Mouse (Mus musculus): Measurements from ENCODE around the gene Prss48. TPM values are rescaled to one million over a fixed set of nuclear protein-coding genes. Genes with fewer than 3 reads are reported as not detected.

Gene Prss48
- polyA plus RNA-seq, 1 experiment from 2014 or later, result not detected

- H3K9me3 ChIP-seq (replicated peaks; ENCODE audit: control insufficient read depth, low read length), result no peaks in the 10 kb centered on the region; the same call in 1 of the 2 replicates
- no peak overlapping the region for H3K27ac ChIP-seq (ENCODE audit: low read length)
- no peak overlapping the region for H3K4me2 ChIP-seq (ENCODE audit: low read depth, low read length)
- 54% methylated on average over 3 of the region's 3 CpGs for WGBS
- ATAC-seq (replicated peaks; ENCODE audit: extremely low read depth, insufficient read depth, low FRiP score), result no peak
- H3K4me3 ChIP-seq (ENCODE audit: low read length), result no peak overlapping the region
- H3K36me3 ChIP-seq (ENCODE audit: control insufficient read depth, insufficient read depth), result 0 out of 2 replicates have a peak, but pooled peaks cover 4% of the 10 kb centered on the region
- H3K27me3 ChIP-seq (ENCODE audit: control insufficient read depth, insufficient read depth, low read length), result peaks cover 6% of the 10 kb centered on the region; the same call in 1 of the 2 replicates
- 0 out of 2 replicates have a peak, but pooled peaks cover 2% of the 10 kb centered on the region for H3K4me1 ChIP-seq (ENCODE audit: control insufficient read depth, insufficient read depth, low read length)
- no peak overlapping the region for H3K9ac ChIP-seq (ENCODE audit: low read length)
Measured at GRCm38 (mm10) chr3:86011833-86012232, 9.5 kb upstream of the Prss48 start.

GRCm38 (mm10) chr3:86011373-86011772, 9.1 kb upstream of the Prss48 start:
- no peak overlapping the region for H3K4me2 ChIP-seq (ENCODE audit: low read depth, low read length)
- WGBS, result 43% methylated on average over 6 of the region's 6 CpGs
- H3K27me3 ChIP-seq (ENCODE audit: control insufficient read depth, insufficient read depth, low read length), result peaks cover 5% of the 10 kb centered on the region; the same call in 1 of the 2 replicates
- no peak overlapping the region for H3K4me3 ChIP-seq (ENCODE audit: low read length)
- H3K36me3 ChIP-seq (ENCODE audit: control insufficient read depth, insufficient read depth), result 0 out of 2 replicates have a peak, but pooled peaks cover 4% of the 10 kb centered on the region
- H3K9me3 ChIP-seq (replicated peaks; ENCODE audit: control insufficient read depth, low read length), result no peaks in the 10 kb centered on the region; the same call in 1 of the 2 replicates
- no peak for ATAC-seq (replicated peaks; ENCODE audit: extremely low read depth, insufficient read depth, low FRiP score)
- H3K9ac ChIP-seq (ENCODE audit: low read length), result no peak overlapping the region
- 0 out of 2 replicates have a peak, but pooled peaks cover 2% of the 10 kb centered on the region for H3K4me1 ChIP-seq (ENCODE audit: control insufficient read depth, insufficient read depth, low read length)
- no peak overlapping the region for H3K27ac ChIP-seq (ENCODE audit: low read length)

- Histone ChIP-seq H3K27me3 (ENCODE audit: control insufficient read depth, insufficient read depth, low read length) (peaks cover 4% of the 10 kb centered on the region; the same call in 1 of the 2 replicates), H3K27ac (ENCODE audit: low read length) (no peak overlapping the region)
Measured at GRCm38 (mm10) chr3:86010618-86011017, 8.3 kb upstream of the Prss48 start.

GRCm38 (mm10) chr3:86004751-86005150, 2.5 kb upstream of the Prss48 start:
- Histone ChIP-seq H3K9me3 (replicated peaks; ENCODE audit: control insufficient read depth, low read length) (peaks cover 2% of the 10 kb centered on the region), H3K27me3 (ENCODE audit: control insufficient read depth, insufficient read depth, low read length) (no peaks in the 10 kb centered on the region), H3K4me3 (ENCODE audit: low read length) (no peak overlapping the region), H3K9ac (ENCODE audit: low read length) (no peak overlapping the region), H3K4me1 (ENCODE audit: control insufficient read depth, insufficient read depth, low read length) (no peaks in the 10 kb centered on the region), H3K27ac (ENCODE audit: low read length) (no peak overlapping the region), H3K36me3 (ENCODE audit: control insufficient read depth, insufficient read depth) (0 out of 2 replicates have a peak, but pooled peaks cover 4% of the 10 kb centered on the region), H3K4me2 (ENCODE audit: low read depth, low read length) (no peak overlapping the region)
- no peak for ATAC-seq (replicated peaks; ENCODE audit: extremely low read depth, insufficient read depth, low FRiP score)
- 89% methylated on average over 10 of the region's 10 CpGs for WGBS

More at GRCm38 (mm10) chr3:86010618-86011017, 8.3 kb upstream of the Prss48 start:
- ATAC-seq (replicated peaks; ENCODE audit: extremely low read depth, insufficient read depth, low FRiP score), result no peak
- no peak overlapping the region for H3K4me3 ChIP-seq (ENCODE audit: low read length)
- no peak overlapping the region for H3K4me2 ChIP-seq (ENCODE audit: low read depth, low read length)
- H3K36me3 ChIP-seq (ENCODE audit: control insufficient read depth, insufficient read depth), result 0 out of 2 replicates have a peak, but pooled peaks cover 4% of the 10 kb centered on the region
- H3K9ac ChIP-seq (ENCODE audit: low read length), result no peak overlapping the region
- no peaks in the 10 kb centered on the region; the same call in 1 of the 2 replicates for H3K9me3 ChIP-seq (replicated peaks; ENCODE audit: control insufficient read depth, low read length)
- H3K4me1 ChIP-seq (ENCODE audit: control insufficient read depth, insufficient read depth, low read length), result 0 out of 2 replicates have a peak, but pooled peaks cover 2% of the 10 kb centered on the region
- 73% methylated on average over 3 of the region's 3 CpGs for WGBS

GRCm38 (mm10) chr3:86002940-86003339, 649 bp upstream of the Prss48 start:
- no peak overlapping the region for H3K9ac ChIP-seq (ENCODE audit: low read length)
- no peak for ATAC-seq (replicated peaks; ENCODE audit: extremely low read depth, insufficient read depth, low FRiP score)
- H3K4me1 ChIP-seq (ENCODE audit: control insufficient read depth, insufficient read depth, low read length), result no peaks in the 10 kb centered on the region
- no peak overlapping the region for H3K4me3 ChIP-seq (ENCODE audit: low read length)
- no peak overlapping the region for H3K27ac ChIP-seq (ENCODE audit: low read length)
- no peak overlapping the region for H3K4me2 ChIP-seq (ENCODE audit: low read depth, low read length)
- 72% methylated on average over 5 of the region's 5 CpGs for WGBS
- no peaks in the 10 kb centered on the region for H3K36me3 ChIP-seq (ENCODE audit: control insufficient read depth, insufficient read depth)
- H3K27me3 ChIP-seq (ENCODE audit: control insufficient read depth, insufficient read depth, low read length), result no peaks in the 10 kb centered on the region
- peaks cover 2% of the 10 kb centered on the region; the same call in 1 of the 2 replicates for H3K9me3 ChIP-seq (replicated peaks; ENCODE audit: control insufficient read depth, low read length)

- H3K9me3 ChIP-seq (replicated peaks; ENCODE audit: control insufficient read depth, low read length), result peaks cover 2% of the 10 kb centered on the region; the same call in 1 of the 2 replicates
- H3K27ac ChIP-seq (ENCODE audit: low read length), result no peak overlapping the region
- H3K36me3 ChIP-seq (ENCODE audit: control insufficient read depth, insufficient read depth), result no peaks in the 10 kb centered on the region
- no peak overlapping the region for H3K9ac ChIP-seq (ENCODE audit: low read length)
- no peak overlapping the region for H3K4me3 ChIP-seq (ENCODE audit: low read length)
- 84% methylated on average over 3 of the region's 3 CpGs for WGBS
- no peaks in the 10 kb centered on the region for H3K4me1 ChIP-seq (ENCODE audit: control insufficient read depth, insufficient read depth, low read length)
- H3K27me3 ChIP-seq (ENCODE audit: control insufficient read depth, insufficient read depth, low read length), result no peaks in the 10 kb centered on the region
- no peak overlapping the region for H3K4me2 ChIP-seq (ENCODE audit: low read depth, low read length)
- no peak for ATAC-seq (replicated peaks; ENCODE audit: extremely low read depth, insufficient read depth, low FRiP score)
Measured at GRCm38 (mm10) chr3:86001271-86001670, 1.0 kb downstream of the Prss48 start.

- WGBS, result 87% methylated on average over 4 of the region's 4 CpGs
- no peak for ATAC-seq (replicated peaks; ENCODE audit: extremely low read depth, insufficient read depth, low FRiP score)
Measured at GRCm38 (mm10) chr3:85994645-85995044, 7.6 kb downstream of the Prss48 start.

GRCm38 (mm10) chr3:85993744-85994143, 8.5 kb downstream of the Prss48 start:
- Histone ChIP-seq H3K9me3 (replicated peaks; ENCODE audit: control insufficient read depth, low read length) (no peaks in the 10 kb centered on the region), H3K27ac (ENCODE audit: low read length) (peak overlapping the region; percentile 28), H3K36me3 (ENCODE audit: control insufficient read depth, insufficient read depth) (no peaks in the 10 kb centered on the region), H3K4me3 (ENCODE audit: low read length) (peak overlapping the region; percentile 27; the same call in 1 of the 2 replicates), H3K4me2 (ENCODE audit: low read depth, low read length) (peak overlapping the region; percentile 49), H3K4me1 (ENCODE audit: control insufficient read depth, insufficient read depth, low read length) (peaks cover 11% of the 10 kb centered on the region), H3K27me3 (ENCODE audit: control insufficient read depth, insufficient read depth, low read length) (no peaks in the 10 kb centered on the region), H3K9ac (ENCODE audit: low read length) (no peak overlapping the region; the same call in 1 of the 2 replicates)
- 28% methylated on average over 11 of the region's 11 CpGs for WGBS
- peak; percentile 81 for ATAC-seq (replicated peaks; ENCODE audit: extremely low read depth, insufficient read depth, low FRiP score)

More at GRCm38 (mm10) chr3:85994645-85995044, 7.6 kb downstream of the Prss48 start:
- Histone ChIP-seq H3K9ac (ENCODE audit: low read length) (no peak overlapping the region), H3K4me3 (ENCODE audit: low read length) (no peak overlapping the region), H3K27ac (ENCODE audit: low read length) (no peak overlapping the region), H3K4me1 (ENCODE audit: control insufficient read depth, insufficient read depth, low read length) (peaks cover 11% of the 10 kb centered on the region), H3K27me3 (ENCODE audit: control insufficient read depth, insufficient read depth, low read length) (no peaks in the 10 kb centered on the region), H3K9me3 (replicated peaks; ENCODE audit: control insufficient read depth, low read length) (no peaks in the 10 kb centered on the region), H3K36me3 (ENCODE audit: control insufficient read depth, insufficient read depth) (no peaks in the 10 kb centered on the region), H3K4me2 (ENCODE audit: low read depth, low read length) (no peak overlapping the region)

GRCm38 (mm10) chr3:85991802-85992156, 10.5 kb downstream of the Prss48 start:
- H3K27ac ChIP-seq (ENCODE audit: low read length), result no peak overlapping the region
- H3K4me2 ChIP-seq (ENCODE audit: low read depth, low read length), result no peak overlapping the region
- no peaks in the 10 kb centered on the region for H3K9me3 ChIP-seq (replicated peaks; ENCODE audit: control insufficient read depth, low read length)
- H3K4me3 ChIP-seq (ENCODE audit: low read length), result no peak overlapping the region
- no peak for ATAC-seq (replicated peaks; ENCODE audit: extremely low read depth, insufficient read depth, low FRiP score)
- WGBS, result 50% methylated on average over 5 of the region's 5 CpGs
- H3K4me1 ChIP-seq (ENCODE audit: control insufficient read depth, insufficient read depth, low read length), result peaks cover 11% of the 10 kb centered on the region
- H3K27me3 ChIP-seq (ENCODE audit: control insufficient read depth, insufficient read depth, low read length), result no peaks in the 10 kb centered on the region
- H3K9ac ChIP-seq (ENCODE audit: low read length), result no peak overlapping the region
- no peaks in the 10 kb centered on the region for H3K36me3 ChIP-seq (ENCODE audit: control insufficient read depth, insufficient read depth)
